Mouse (Mus musculus): ENCODE measurements around the gene Phf23. TPM values are rescaled to one million over a fixed set of nuclear protein-coding genes. Genes with fewer than 3 reads are reported as not detected.

Phf23 gene
- polyA plus RNA-seq, 1 experiment: 78.1 TPM

DNA sequence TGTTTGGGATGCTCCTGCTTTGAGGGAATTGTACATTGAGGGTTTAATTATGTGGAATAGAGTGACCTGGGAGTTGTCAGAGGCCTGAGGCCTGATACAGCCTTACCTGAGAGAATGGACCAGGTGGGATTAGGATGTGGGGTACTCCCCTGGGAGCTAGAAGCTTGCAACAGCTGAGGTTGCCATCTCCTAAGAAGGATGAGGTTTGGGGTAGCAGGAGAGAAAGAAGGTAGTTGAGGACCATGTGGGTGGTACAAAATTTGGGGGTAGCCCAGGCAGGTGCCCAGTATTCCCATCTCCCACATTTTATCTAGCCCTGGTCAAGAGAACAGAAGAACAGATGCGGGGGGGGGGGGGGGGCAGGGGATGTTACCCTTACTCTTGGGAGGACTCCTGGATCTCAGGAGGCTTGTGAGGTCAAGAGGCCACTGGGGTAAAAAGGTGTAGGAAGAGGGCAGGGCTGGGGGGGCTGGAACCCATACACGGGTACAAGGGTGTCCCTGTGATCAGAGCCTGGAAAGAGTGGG lies 24.0 kb downstream of the Phf23 start:
- Histone ChIP-seq H3K4me1 (ENCODE audit: control insufficient read depth, insufficient read depth, low read length) (peaks cover 22% of the 10 kb centered on the region), H3K27ac (ENCODE audit: insufficient read depth, low read depth, low read length) (no peak overlapping the region), H3K4me3 (ENCODE audit: insufficient read depth, low read length) (peak overlapping the region; percentile 46; the same call in 1 of the 2 replicates)
- no peak for TF ChIP-seq CTCF (IDR thresholded peaks at IDR 0.05; ENCODE audit: low read depth, low read length)
- no peak for TF ChIP-seq POLR2A (IDR thresholded peaks at IDR 0.05; ENCODE audit: borderline replicate concordance, low read depth, low read length)

GRCm38 (mm10) chr11:70020022-70020631 lies 24.6 kb downstream of the Phf23 start:
- Histone ChIP-seq H3K27ac (ENCODE audit: insufficient read depth, low read depth, low read length) (peak overlapping the region; percentile 3; the same call in 1 of the 2 replicates), H3K4me1 (ENCODE audit: control insufficient read depth, insufficient read depth, low read length) (peaks cover 20% of the 10 kb centered on the region), H3K4me3 (ENCODE audit: insufficient read depth, low read length) (peak overlapping the region; percentile 16; the same call in 1 of the 2 replicates)
- TF ChIP-seq CTCF (IDR thresholded peaks at IDR 0.05; ENCODE audit: low read depth, low read length) (no peak), POLR2A (IDR thresholded peaks at IDR 0.05; ENCODE audit: borderline replicate concordance, low read depth, low read length) (no peak)

GRCm38 (mm10) chr11:70020731-70021263 lies 25.2 kb downstream of the Phf23 start:
- peak overlapping the region; percentile 68 for H3K4me3 ChIP-seq (ENCODE audit: insufficient read depth, low read length)
- peaks cover 20% of the 10 kb centered on the region for H3K4me1 ChIP-seq (ENCODE audit: control insufficient read depth, insufficient read depth, low read length)
- no peak overlapping the region for H3K27ac ChIP-seq (ENCODE audit: insufficient read depth, low read depth, low read length)
- TF ChIP-seq POLR2A (IDR thresholded peaks at IDR 0.05; ENCODE audit: borderline replicate concordance, low read depth, low read length) (no peak), CTCF (IDR thresholded peaks at IDR 0.05; ENCODE audit: low read depth, low read length) (peak; percentile 58)

DNA sequence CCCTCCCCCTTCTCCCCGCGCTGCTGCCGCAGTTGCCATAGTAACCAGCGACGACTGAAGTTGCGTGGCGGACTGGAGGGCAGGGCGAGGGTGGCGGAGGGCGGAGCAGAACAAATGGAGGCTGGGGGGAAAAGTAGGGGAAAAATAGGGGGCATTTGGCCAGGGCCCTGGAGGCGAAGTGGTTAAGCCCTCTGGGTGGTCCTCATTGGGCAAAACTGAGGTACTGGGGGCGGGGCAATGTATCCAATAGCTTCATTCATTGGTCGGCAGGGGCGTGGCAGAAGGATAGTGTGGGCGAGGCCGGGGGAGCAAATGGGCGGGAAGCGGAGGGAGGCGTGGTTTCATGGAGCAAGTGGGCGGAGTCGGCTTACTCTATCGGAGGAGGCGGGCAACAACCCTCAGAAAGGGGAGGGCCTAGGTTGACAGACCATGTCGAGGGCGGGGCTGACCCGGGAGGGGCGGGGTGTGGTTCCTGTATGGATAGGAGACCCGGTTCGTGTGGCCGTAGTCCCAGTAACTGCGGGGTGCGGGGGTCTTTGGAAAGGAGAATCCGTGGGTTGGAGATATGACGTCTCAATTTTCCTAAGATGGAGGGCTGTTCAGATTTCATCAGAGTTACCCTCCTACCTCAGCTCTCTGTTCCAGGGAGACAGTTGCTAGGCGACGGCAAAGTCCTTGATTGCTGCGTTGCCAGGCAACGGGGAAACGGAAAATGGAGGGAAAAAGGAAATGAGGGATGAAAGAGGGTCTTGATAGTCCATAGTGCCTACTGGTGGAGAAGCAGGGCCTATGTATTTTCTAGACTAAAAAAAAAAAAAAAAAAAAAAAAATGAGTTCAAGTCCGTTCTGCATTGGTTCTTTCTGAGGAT lies 25.9 kb downstream of the Phf23 start:
- peaks cover 20% of the 10 kb centered on the region for H3K4me1 ChIP-seq (ENCODE audit: control insufficient read depth, insufficient read depth, low read length)
- peak overlapping the region; percentile 68 for H3K4me3 ChIP-seq (ENCODE audit: insufficient read depth, low read length)
- no peak overlapping the region for H3K27ac ChIP-seq (ENCODE audit: insufficient read depth, low read depth, low read length)
- TF ChIP-seq CTCF (IDR thresholded peaks at IDR 0.05; ENCODE audit: low read depth, low read length): no peak
- TF ChIP-seq POLR2A (IDR thresholded peaks at IDR 0.05; ENCODE audit: borderline replicate concordance, low read depth, low read length): no peak

- Histone ChIP-seq H3K4me1 (ENCODE audit: control insufficient read depth, insufficient read depth, low read length) (peaks cover 15% of the 10 kb centered on the region), H3K27ac (ENCODE audit: insufficient read depth, low read depth, low read length) (no peak overlapping the region), H3K4me3 (ENCODE audit: insufficient read depth, low read length) (no peak overlapping the region)
- TF ChIP-seq POLR2A (IDR thresholded peaks at IDR 0.05; ENCODE audit: borderline replicate concordance, low read depth, low read length) (no peak), CTCF (IDR thresholded peaks at IDR 0.05; ENCODE audit: low read depth, low read length) (no peak)
These were observed 28.0 kb downstream of the Phf23 start for GRCm38 (mm10) chr11:70023481-70024150.

GRCm38 (mm10) chr11:70024151-70024514 lies 28.6 kb downstream of the Phf23 start:
- H3K27ac ChIP-seq (ENCODE audit: insufficient read depth, low read depth, low read length): no peak overlapping the region
- no peak overlapping the region for H3K4me3 ChIP-seq (ENCODE audit: insufficient read depth, low read length)
- no peak for TF ChIP-seq CTCF (IDR thresholded peaks at IDR 0.05; ENCODE audit: low read depth, low read length)
- no peak for TF ChIP-seq POLR2A (IDR thresholded peaks at IDR 0.05; ENCODE audit: borderline replicate concordance, low read depth, low read length)
- peaks cover 10% of the 10 kb centered on the region for H3K4me1 ChIP-seq (ENCODE audit: control insufficient read depth, insufficient read depth, low read length)

DNA sequence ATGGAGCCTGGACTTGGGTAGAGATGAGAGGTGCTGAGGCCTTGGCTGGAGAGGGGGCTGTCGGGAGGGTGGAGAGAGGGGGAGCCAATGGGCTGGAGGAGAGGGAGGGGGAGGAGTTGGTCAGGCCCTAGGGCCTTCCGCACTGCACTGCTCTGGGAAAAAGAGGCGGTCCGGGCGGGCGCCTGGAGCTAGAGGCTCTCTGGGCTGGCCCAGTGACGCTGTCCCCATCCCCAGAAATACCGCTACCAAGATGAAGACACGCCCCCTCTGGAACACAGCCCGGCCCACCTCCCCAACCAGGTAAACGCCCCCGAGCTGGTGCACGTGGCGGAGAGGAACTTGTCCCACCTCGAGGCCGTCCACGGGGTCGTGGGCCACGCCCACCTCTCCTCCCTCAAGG lies 31.1 kb downstream of the Phf23 start:
- Histone ChIP-seq H3K4me3 (ENCODE audit: insufficient read depth, low read length) (no peak overlapping the region), H3K4me1 (ENCODE audit: control insufficient read depth, insufficient read depth, low read length) (no peaks in the 10 kb centered on the region), H3K27ac (ENCODE audit: insufficient read depth, low read depth, low read length) (no peak overlapping the region)
- no peak for TF ChIP-seq CTCF (IDR thresholded peaks at IDR 0.05; ENCODE audit: low read depth, low read length)
- TF ChIP-seq POLR2A (IDR thresholded peaks at IDR 0.05; ENCODE audit: borderline replicate concordance, low read depth, low read length): no peak

- no peaks in the 10 kb centered on the region for H3K4me1 ChIP-seq (ENCODE audit: control insufficient read depth, insufficient read depth, low read length)
These were observed 31.8 kb downstream of the Phf23 start for GRCm38 (mm10) chr11:70027397-70027796.

GRCm38 (mm10) chr11:70028401-70029129 lies 33.0 kb downstream of the Phf23 start:
- Histone ChIP-seq H3K27ac (ENCODE audit: insufficient read depth, low read depth, low read length) (no peak overlapping the region), H3K4me1 (ENCODE audit: control insufficient read depth, insufficient read depth, low read length) (no peaks in the 10 kb centered on the region), H3K4me3 (ENCODE audit: insufficient read depth, low read length) (no peak overlapping the region)
- TF ChIP-seq CTCF (IDR thresholded peaks at IDR 0.05; ENCODE audit: low read depth, low read length) (no peak), POLR2A (IDR thresholded peaks at IDR 0.05; ENCODE audit: borderline replicate concordance, low read depth, low read length) (no peak)

More at GRCm38 (mm10) chr11:70027397-70027796, 31.8 kb downstream of the Phf23 start:
- Histone ChIP-seq H3K27ac (ENCODE audit: insufficient read depth, low read depth, low read length) (no peak overlapping the region), H3K4me3 (ENCODE audit: insufficient read depth, low read length) (no peak overlapping the region)
- no peak for TF ChIP-seq POLR2A (IDR thresholded peaks at IDR 0.05; ENCODE audit: borderline replicate concordance, low read depth, low read length)
- TF ChIP-seq CTCF (IDR thresholded peaks at IDR 0.05; ENCODE audit: low read depth, low read length): no peak

Measured in bone marrow macrophage, adult 2 months (primary cell).